Mouse (Mus musculus) layer of hippocampus, postnatal 25 days (tissue): ENCODE measurements around the gene Tmem258. TPM values are rescaled to one million over a fixed set of nuclear protein-coding genes. Genes with fewer than 3 reads are reported as not detected.

Source experiments
- microRNA-seq, 2 experiments: library from miRNA; unstranded; fragments of <30 nt; microRNA quantifications; one replicate each; pipeline ENCODE4 v1.2.0; 2021
- total RNA-seq, 2 experiments: library from RNA; stranded (reverse); gene quantifications; 2 replicates each; pipeline ENCODE4 v1.2.3; 2021

Tmem258 gene
- total RNA-seq, 2 experiments from 2014 or later = 84.3 to 92.4 TPM

Small RNAs within 50 kb of the gene (microRNA-seq; reads per million reads assigned to microRNA genes)
- gene Mir6993 = 0 to 0.92 reads per million in 2 experiments

Other genes starting within 250 kb of the Tmem258 start
- 1,000 to 10,000 TPM; 2,794 to 3,082 TPM for gene Fth1, start 223.4 kb upstream of the Tmem258 start, total RNA-seq
- under 1 TPM; 0.85 to 0.96 TPM for gene Best1, start 202.4 kb upstream of the Tmem258 start, total RNA-seq
- gene Rab3il1, start 202.3 kb upstream of the Tmem258 start, total RNA-seq = 1 to 10 TPM; 9.3 TPM
- 10 to 100 TPM; 26.3 to 27.9 TPM for gene Fads3, start 162.4 kb upstream of the Tmem258 start, total RNA-seq
- gene Fads2, start 102.3 kb upstream of the Tmem258 start, total RNA-seq = 100 to 1,000 TPM; 164 to 182 TPM
- 100 to 1,000 TPM; 181 to 195 TPM for gene Fads1, start 21.1 kb upstream of the Tmem258 start, total RNA-seq
- 1 to 10 TPM; 9.1 to 9.4 TPM for gene Fen1, start 155 bp downstream of the Tmem258 start, total RNA-seq
- gene Myrf, start 36.7 kb downstream of the Tmem258 start, total RNA-seq = 10 to 100 TPM; 30.5 to 32.4 TPM
- 100 to 1,000 TPM; 121 to 142 TPM for gene Dagla, start 100.9 kb downstream of the Tmem258 start, total RNA-seq
- 100 to 1,000 TPM; 258 to 328 TPM for gene Syt7, start 185.1 kb downstream of the Tmem258 start, total RNA-seq